Mouse (Mus musculus) embryonic facial prominence, embryonic 15.5 days (tissue): ENCODE measurements around the gene Tpx2. TPM values are rescaled to one million over a fixed set of nuclear protein-coding genes. Genes with fewer than 3 reads are reported as not detected.
A peak's percentile ranks its signal among the peaks of the same experiment; 100 is the strongest.

Experiments used
- ATAC-seq: fragments of 200-750 bp; cut with Nextera tagmentation; 2 replicates; pipeline ENCODE4 v1.8.0; 2017; ENCODE audit warnings: low read depth, moderate TSS enrichment; ENCODE audit not compliant: insufficient number of reproducible peaks, low FRiP score, low TSS enrichment
- H3K27ac ChIP-seq: fragments of 300-500 bp; sonication (generic); replicated peaks from 2 replicates; pipeline ENCODE4 v1.5.1; 2015; ENCODE audit warnings: mild to moderate bottlenecking, inconsistent platforms
- H3K27me3 ChIP-seq: fragments of 300-500 bp; sonication (generic); 2 replicates; pipeline ENCODE4 v1.6.1; 2015; ENCODE audit warnings: inconsistent platforms
- H3K36me3 ChIP-seq: fragments of 300-500 bp; sonication (generic); 2 replicates; pipeline ENCODE4 v1.6.1; 2015; ENCODE audit warnings: mild to moderate bottlenecking, inconsistent platforms
- H3K4me1 ChIP-seq: fragments of 300-500 bp; sonication (generic); 2 replicates; pipeline ENCODE4 v1.6.1; 2015; ENCODE audit warnings: inconsistent platforms
- H3K4me2 ChIP-seq: fragments of 300-500 bp; sonication (generic); replicated peaks from 2 replicates; pipeline ENCODE4 v1.6.1; 2015; ENCODE audit warnings: mild to moderate bottlenecking, inconsistent platforms
- H3K4me3 ChIP-seq: fragments of 300-500 bp; sonication (generic); replicated peaks from 2 replicates; pipeline ENCODE4 v1.5.1; 2015; ENCODE audit warnings: mild to moderate bottlenecking, inconsistent platforms
- H3K9ac ChIP-seq: fragments of 300-500 bp; sonication (generic); 2 replicates; pipeline ENCODE4 v1.6.1; 2015; ENCODE audit warnings: inconsistent platforms
- H3K9me3 ChIP-seq: fragments of 300-500 bp; sonication (generic); replicated peaks from 2 replicates; pipeline ENCODE4 v1.6.1; 2016; ENCODE audit warnings: inconsistent platforms
- WGBS: fragments of 180-500 bp; shearing (Covaris S2); methylation state at CpG from one replicate; pipeline ENCODE4 v1.1.7; 2015; 5-methylcytosine and 5-hydroxymethylcytosine counted together
- polyA plus RNA-seq: library from polyadenylated mRNA; unstranded; fragments of >200 nt; fragmentation: Nextera tagmentation; extraction: Ambion mirVana; gene quantifications from 2 replicates; pipeline ENCODE4 v1.2.1, GENCODE M21; 2015

The Tpx2 gene
- polyA plus RNA-seq, 1 experiment from 2014 or later: 60.1 TPM

- no peak overlapping the region for H3K9ac ChIP-seq
- WGBS: 75% methylated on average over 12 of the region's 12 CpGs
- no peak overlapping the region; the same call in 1 of the 2 replicates for H3K27ac ChIP-seq
Measured at GRCm38 (mm10) chr2:152931456-152932160, 83.8 kb downstream of the Tpx2 start.

GRCm38 (mm10) chr2:152933048-152933447 lies 85.3 kb downstream of the Tpx2 start, which contains the start of gene Foxs1:
Gene Foxs1 (minus strand): TSS chr2:152933208.
- Histone ChIP-seq H3K27me3 (no peaks in the 10 kb centered on the region; the same call in 1 of the 2 replicates), H3K27ac (no peak within 1 kb of the TSS), H3K36me3 (no peaks in the 10 kb centered on the region), H3K9me3 (no peaks in the 10 kb centered on the region), H3K4me1 (peaks cover 12% of the 10 kb centered on the region; the same call in 1 of the 2 replicates), H3K9ac (no peak within 1 kb of the TSS), H3K4me3 (0 out of 2 replicates have a peak within 1 kb of the TSS, but pooled peaks have one; percentile 0), H3K4me2 (no peak within 1 kb of the TSS)
- 0 out of 2 replicates have a peak, but pooled peaks have one; percentile 12 for ATAC-seq
- 43% methylated on average over 9 of the region's 9 CpGs for WGBS

More at GRCm38 (mm10) chr2:152931456-152932160, 83.8 kb downstream of the Tpx2 start:
- H3K4me2 ChIP-seq: no peak overlapping the region
- no peaks in the 10 kb centered on the region for H3K27me3 ChIP-seq
- no peaks in the 10 kb centered on the region for H3K36me3 ChIP-seq
- ATAC-seq: no peak
- peaks cover 23% of the 10 kb centered on the region; the same call in 1 of the 2 replicates for H3K4me1 ChIP-seq
- H3K4me3 ChIP-seq: 0 out of 2 replicates have a peak overlapping the region, but pooled peaks have one; percentile 0
- H3K9me3 ChIP-seq: no peaks in the 10 kb centered on the region

GRCm38 (mm10) chr2:152933614-152934013 lies 85.8 kb downstream of the Tpx2 start:
- 25% methylated on average over 5 of the region's 5 CpGs for WGBS
- ATAC-seq: no peak
- H3K27ac ChIP-seq: no peak overlapping the region
- H3K9me3 ChIP-seq: no peaks in the 10 kb centered on the region
- H3K4me2 ChIP-seq: no peak overlapping the region
- H3K36me3 ChIP-seq: no peaks in the 10 kb centered on the region
- 0 out of 2 replicates have a peak, but pooled peaks cover 7% of the 10 kb centered on the region for H3K4me1 ChIP-seq
- H3K9ac ChIP-seq: no peak overlapping the region
- no peak overlapping the region for H3K4me3 ChIP-seq
- peaks cover 2% of the 10 kb centered on the region for H3K27me3 ChIP-seq

GRCm38 (mm10) chr2:152939846-152940245 lies 92.1 kb downstream of the Tpx2 start:
- Histone ChIP-seq H3K4me1 (peaks cover 12% of the 10 kb centered on the region), H3K9me3 (no peaks in the 10 kb centered on the region), H3K4me2 (no peak overlapping the region), H3K4me3 (no peak overlapping the region), H3K27me3 (peaks cover 62% of the 10 kb centered on the region), H3K27ac (no peak overlapping the region), H3K9ac (no peak overlapping the region), H3K36me3 (no peaks in the 10 kb centered on the region)
- ATAC-seq: no peak
- 17% methylated on average over 4 of the region's 4 CpGs for WGBS

- H3K4me1 ChIP-seq: peaks cover 12% of the 10 kb centered on the region
- no peak overlapping the region for H3K27ac ChIP-seq
- H3K4me2 ChIP-seq: no peak overlapping the region
- 71% methylated on average over 6 of the region's 6 CpGs for WGBS
- no peak for ATAC-seq
- H3K36me3 ChIP-seq: no peaks in the 10 kb centered on the region
- no peak overlapping the region for H3K4me3 ChIP-seq
- peaks cover 74% of the 10 kb centered on the region for H3K27me3 ChIP-seq
- H3K9me3 ChIP-seq: no peaks in the 10 kb centered on the region
- no peak overlapping the region for H3K9ac ChIP-seq
Measured at GRCm38 (mm10) chr2:152941106-152941505, 93.3 kb downstream of the Tpx2 start.

DNA sequence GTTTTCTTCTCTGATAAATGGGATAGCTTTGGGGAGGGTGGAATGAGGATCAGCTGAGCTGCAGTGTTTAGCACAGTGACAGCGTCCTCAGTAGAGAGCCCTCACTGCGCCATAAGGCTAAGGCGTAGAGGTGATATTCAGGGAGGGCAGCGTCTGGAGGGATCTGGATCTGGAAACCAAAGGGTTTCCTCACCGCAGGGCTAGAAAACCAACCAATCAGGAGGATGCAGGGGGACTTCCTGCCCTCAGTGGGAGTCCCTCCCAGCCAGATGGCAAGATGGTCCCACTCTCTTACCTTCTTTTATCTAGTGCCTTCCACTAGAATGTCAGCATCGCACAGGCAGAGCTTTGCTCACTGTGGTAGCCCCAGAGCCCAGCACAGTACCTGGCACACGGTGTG lies 94.0 kb downstream of the Tpx2 start:
- Histone ChIP-seq H3K27me3 (peaks cover 78% of the 10 kb centered on the region), H3K4me1 (peaks cover 12% of the 10 kb centered on the region), H3K9me3 (no peaks in the 10 kb centered on the region), H3K27ac (no peak overlapping the region), H3K36me3 (no peaks in the 10 kb centered on the region), H3K4me3 (no peak overlapping the region), H3K4me2 (no peak overlapping the region), H3K9ac (no peak overlapping the region)
- no peak for ATAC-seq
- 30% methylated on average over 7 of the region's 7 CpGs for WGBS

GRCm38 (mm10) chr2:152942898-152943515 lies 95.2 kb downstream of the Tpx2 start:
- no peak for ATAC-seq
- Histone ChIP-seq H3K9ac (no peak overlapping the region), H3K27me3 (peaks cover 86% of the 10 kb centered on the region), H3K9me3 (no peaks in the 10 kb centered on the region), H3K27ac (no peak overlapping the region), H3K4me2 (peak overlapping the region; percentile 82), H3K4me1 (peaks cover 12% of the 10 kb centered on the region), H3K4me3 (peak overlapping the region; percentile 43), H3K36me3 (no peaks in the 10 kb centered on the region)
- WGBS: under 1% methylated on average over 64 of the region's 65 CpGs

- 5% methylated on average over 8 of the region's 8 CpGs for WGBS
- Histone ChIP-seq H3K9me3 (no peaks in the 10 kb centered on the region), H3K36me3 (no peaks in the 10 kb centered on the region), H3K9ac (no peak overlapping the region), H3K4me2 (peak overlapping the region; percentile 82), H3K4me1 (peaks cover 12% of the 10 kb centered on the region), H3K27me3 (peaks cover 90% of the 10 kb centered on the region), H3K27ac (no peak overlapping the region), H3K4me3 (peak overlapping the region; percentile 43)
- no peak for ATAC-seq
Measured at GRCm38 (mm10) chr2:152943568-152943967, 95.8 kb downstream of the Tpx2 start.

DNA sequence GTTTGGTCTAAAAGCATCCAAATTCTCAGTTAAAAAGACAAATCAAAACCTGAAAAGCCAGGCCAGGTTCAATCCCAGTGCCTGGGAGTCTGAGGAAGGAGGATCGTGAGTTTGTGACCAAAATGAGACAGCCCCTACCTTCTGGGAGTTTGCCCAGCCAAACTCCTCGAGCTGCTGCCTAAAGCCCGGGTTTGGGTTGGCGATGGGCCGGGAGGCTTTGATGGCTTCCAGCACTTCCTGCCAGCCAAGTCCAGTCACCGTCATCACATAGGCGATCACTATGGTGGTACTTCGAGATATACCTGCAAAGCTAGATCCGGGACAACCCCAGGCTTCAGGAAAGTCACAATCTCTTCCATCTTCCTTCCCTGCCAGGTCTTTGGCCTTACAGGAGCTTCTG lies 96.2 kb downstream of the Tpx2 start:
- no peaks in the 10 kb centered on the region for H3K36me3 ChIP-seq
- no peak overlapping the region for H3K9ac ChIP-seq
- ATAC-seq: no peak
- WGBS: 56% methylated on average over 9 of the region's 9 CpGs
- peaks cover 90% of the 10 kb centered on the region for H3K27me3 ChIP-seq
- no peak overlapping the region for H3K4me2 ChIP-seq
- no peak overlapping the region for H3K4me3 ChIP-seq
- H3K27ac ChIP-seq: no peak overlapping the region
- no peaks in the 10 kb centered on the region for H3K9me3 ChIP-seq
- peaks cover 12% of the 10 kb centered on the region for H3K4me1 ChIP-seq
